Mouse (Mus musculus): ENCODE measurements around the gene Lsg1.

- no peak for TF ChIP-seq CTCF (conservative IDR thresholded peaks at IDR 0.05; ENCODE audit: insufficient read depth, insufficient read length, low read depth, low read length)
- no peak for TF ChIP-seq POLR2A (IDR thresholded peaks at IDR 0.05; ENCODE audit: low read depth, low read length)
Observed at GRCm38 (mm10) chr16:30528386-30528785, 59.0 kb downstream of the Lsg1 start.

Data from kidney, adult 2 months (tissue).